Mouse (Mus musculus): Measurements from ENCODE around the gene Trmt6. TPM values are rescaled to one million over a fixed set of nuclear protein-coding genes. Genes with fewer than 3 reads are reported as not detected.

Trmt6 gene
- total and polyA plus RNA-seq, 2 experiments from 2014 or later: 11.5 to 30.8 TPM

- Histone ChIP-seq H3K4me1 (ENCODE audit: insufficient read depth, low read length) (peaks cover 10% of the 10 kb centered on the region; the same call in 1 of the 2 replicates), H3K9ac (replicated peaks; ENCODE audit: low read length, poor library complexity, severe bottlenecking) (no peak overlapping the region), H3K27me3 (ENCODE audit: insufficient read depth, low read length) (no peaks in the 10 kb centered on the region), H3K36me3 (ENCODE audit: insufficient read depth, low read length) (no peaks in the 10 kb centered on the region), H3K4me3 (ENCODE audit: low read depth, low read length) (no peak overlapping the region), H3K4me2 (ENCODE audit: low read depth, low read length, poor library complexity, severe bottlenecking) (no peak overlapping the region), H3K9me3 (ENCODE audit: low read length) (no peaks in the 10 kb centered on the region), H3K27ac (ENCODE audit: low read depth, low read length) (no peak overlapping the region)
- ATAC-seq (ENCODE audit: low FRiP score): no peak
- DNase-seq (ENCODE audit: low spot score): peak; percentile 31
- no peak for TF ChIP-seq CTCF (IDR thresholded peaks at IDR 0.05)
- WGBS: 75% methylated on average over 6 of the region's 6 CpGs
These were observed 33.3 kb upstream of the Trmt6 start for GRCm38 (mm10) chr2:132849141-132849540.

DNA sequence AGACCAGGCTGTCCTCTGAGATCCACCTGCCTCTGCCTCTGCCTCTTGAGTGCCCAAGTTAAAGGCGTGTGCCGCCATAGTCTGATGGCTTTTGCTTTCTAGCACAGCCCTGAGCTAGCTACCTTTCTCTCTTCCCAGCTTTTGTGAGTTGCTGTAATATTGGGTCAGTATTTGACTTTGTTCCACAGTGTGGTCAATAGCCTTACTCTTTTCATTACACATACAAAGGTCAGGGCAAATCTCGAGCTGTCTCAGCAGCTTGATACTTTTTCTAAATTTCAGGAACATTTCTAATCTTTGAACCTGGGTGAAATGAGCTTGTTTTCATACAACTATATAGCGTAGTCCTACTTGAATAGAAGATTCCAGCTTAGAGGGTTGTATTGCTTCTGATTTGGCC, 32.5 kb upstream of the Trmt6 start:
- H3K9me3 ChIP-seq (ENCODE audit: low read length): no peaks in the 10 kb centered on the region

GRCm38 (mm10) chr2:132847581-132847980, 31.7 kb upstream of the Trmt6 start:
- peak overlapping the region; percentile 78 for H3K4me2 ChIP-seq (ENCODE audit: low read depth, low read length, poor library complexity, severe bottlenecking)
- no peak overlapping the region for H3K27ac ChIP-seq (ENCODE audit: low read depth, low read length)
- TF ChIP-seq CTCF (IDR thresholded peaks at IDR 0.05): no peak
- H3K4me3 ChIP-seq (ENCODE audit: low read depth, low read length): peak overlapping the region; percentile 95
- ATAC-seq (ENCODE audit: low FRiP score): no peak
- peak overlapping the region; percentile 86 for H3K9ac ChIP-seq (replicated peaks; ENCODE audit: low read length, poor library complexity, severe bottlenecking)
- H3K9me3 ChIP-seq (ENCODE audit: low read length): no peaks in the 10 kb centered on the region
- H3K36me3 ChIP-seq (ENCODE audit: insufficient read depth, low read length): no peaks in the 10 kb centered on the region
- WGBS: 39% methylated on average over 7 of the region's 7 CpGs
- DNase-seq (ENCODE audit: low spot score): peak; percentile 9
- peaks cover 10% of the 10 kb centered on the region; the same call in 1 of the 2 replicates for H3K4me1 ChIP-seq (ENCODE audit: insufficient read depth, low read length)
- H3K27me3 ChIP-seq (ENCODE audit: insufficient read depth, low read length): no peaks in the 10 kb centered on the region

More for the DNA sequence above, 32.5 kb upstream of the Trmt6 start:
- no peak overlapping the region for H3K9ac ChIP-seq (replicated peaks; ENCODE audit: low read length, poor library complexity, severe bottlenecking)
- WGBS: 95% methylated on average over 4 of the region's 4 CpGs
- no peak overlapping the region for H3K4me3 ChIP-seq (ENCODE audit: low read depth, low read length)
- no peak overlapping the region for H3K27ac ChIP-seq (ENCODE audit: low read depth, low read length)
- H3K27me3 ChIP-seq (ENCODE audit: insufficient read depth, low read length): no peaks in the 10 kb centered on the region
- peaks cover 10% of the 10 kb centered on the region; the same call in 1 of the 2 replicates for H3K4me1 ChIP-seq (ENCODE audit: insufficient read depth, low read length)
- H3K36me3 ChIP-seq (ENCODE audit: insufficient read depth, low read length): no peaks in the 10 kb centered on the region
- no peak for ATAC-seq (ENCODE audit: low FRiP score)
- TF ChIP-seq CTCF (IDR thresholded peaks at IDR 0.05): no peak
- no peak for DNase-seq (ENCODE audit: low spot score)
- 0 out of 2 replicates have a peak overlapping the region, but pooled peaks have one; percentile 78 for H3K4me2 ChIP-seq (ENCODE audit: low read depth, low read length, poor library complexity, severe bottlenecking)

DNA sequence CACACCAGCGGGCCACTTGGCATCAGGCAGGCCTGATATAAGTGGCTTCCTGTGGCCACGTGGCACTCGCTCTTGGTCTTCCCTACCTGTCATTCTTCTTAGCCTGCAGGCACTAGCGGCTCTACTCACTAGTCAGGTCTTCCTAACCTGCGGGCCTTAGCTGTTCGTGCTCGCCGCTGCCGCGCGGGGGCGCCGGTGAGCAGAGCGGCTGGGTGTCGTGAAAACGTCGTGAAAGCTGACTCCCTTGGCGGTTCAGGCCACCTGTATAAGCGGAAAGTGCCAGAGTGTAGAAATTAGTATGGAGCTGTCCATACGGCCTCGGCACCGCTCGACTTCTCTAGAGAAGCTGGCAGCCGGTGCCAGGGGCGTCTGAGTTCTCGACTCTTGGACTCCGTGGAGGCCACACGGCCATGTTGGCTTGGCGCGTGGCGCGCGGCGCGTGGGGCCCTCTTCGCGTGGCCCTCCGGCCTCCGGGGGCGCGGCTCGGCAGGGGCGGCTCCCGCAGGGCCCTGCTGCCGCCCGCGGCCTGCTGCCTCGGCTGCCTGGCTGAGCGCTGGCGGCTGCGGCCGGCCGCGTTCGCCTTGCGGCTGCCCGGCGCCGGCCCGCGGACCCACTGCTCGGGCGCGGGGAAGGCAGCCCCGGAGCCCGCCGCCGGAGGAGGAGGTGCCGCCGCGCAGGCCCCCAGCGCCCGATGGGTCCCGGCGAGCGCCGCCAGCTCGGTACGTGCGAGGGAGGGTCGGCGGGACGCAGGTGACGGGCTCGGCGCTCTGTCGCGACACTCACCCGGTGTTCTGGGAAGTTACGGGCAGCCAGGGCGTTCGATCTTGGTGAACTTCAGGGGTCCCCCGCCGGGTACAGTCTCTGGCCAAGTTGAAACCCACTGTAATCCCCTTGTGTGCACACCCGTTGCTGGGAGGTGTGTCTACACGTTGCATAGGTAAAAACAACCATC, 30.8 kb upstream of the Trmt6 start, which contains the start of gene Crls1:
Gene Crls1, plus strand, starts transcription at position 260 of the 952 bp plus-strand sequence.
- Histone ChIP-seq H3K9ac (replicated peaks; ENCODE audit: low read length, poor library complexity, severe bottlenecking) (peak within 1 kb of the TSS; percentile 86), H3K9me3 (ENCODE audit: low read length) (no peaks in the 10 kb centered on the region), H3K4me2 (ENCODE audit: low read depth, low read length, poor library complexity, severe bottlenecking) (peak within 1 kb of the TSS; percentile 78), H3K4me1 (ENCODE audit: insufficient read depth, low read length) (peaks cover 10% of the 10 kb centered on the region; the same call in 1 of the 2 replicates), H3K27ac (ENCODE audit: low read depth, low read length) (peak within 1 kb of the TSS; percentile 82), H3K36me3 (ENCODE audit: insufficient read depth, low read length) (no peaks in the 10 kb centered on the region), H3K27me3 (ENCODE audit: insufficient read depth, low read length) (no peaks in the 10 kb centered on the region), H3K4me3 (ENCODE audit: low read depth, low read length) (peak within 1 kb of the TSS; percentile 95)
- ATAC-seq (ENCODE audit: low FRiP score) (peak; percentile 92), DNase-seq (ENCODE audit: low spot score) (peak; percentile 95)
- WGBS: under 1% methylated on average over 93 of the region's 96 CpGs
- peak; percentile 99 for TF ChIP-seq CTCF (IDR thresholded peaks at IDR 0.05)

- Histone ChIP-seq H3K4me3 (ENCODE audit: low read depth, low read length) (no peak overlapping the region), H3K27me3 (ENCODE audit: insufficient read depth, low read length) (no peaks in the 10 kb centered on the region), H3K9me3 (ENCODE audit: low read length) (no peaks in the 10 kb centered on the region), H3K4me2 (ENCODE audit: low read depth, low read length, poor library complexity, severe bottlenecking) (no peak overlapping the region), H3K4me1 (ENCODE audit: insufficient read depth, low read length) (no peaks in the 10 kb centered on the region), H3K9ac (replicated peaks; ENCODE audit: low read length, poor library complexity, severe bottlenecking) (no peak overlapping the region), H3K36me3 (ENCODE audit: insufficient read depth, low read length) (no peaks in the 10 kb centered on the region), H3K27ac (ENCODE audit: low read depth, low read length) (no peak overlapping the region)
- no peak for DNase-seq (ENCODE audit: low spot score)
- WGBS: 92% methylated on average over 4 of the region's 4 CpGs
- no peak for TF ChIP-seq CTCF (IDR thresholded peaks at IDR 0.05)
- ATAC-seq (ENCODE audit: low FRiP score): no peak
These were observed 25.2 kb upstream of the Trmt6 start for GRCm38 (mm10) chr2:132841071-132841470.

DNA sequence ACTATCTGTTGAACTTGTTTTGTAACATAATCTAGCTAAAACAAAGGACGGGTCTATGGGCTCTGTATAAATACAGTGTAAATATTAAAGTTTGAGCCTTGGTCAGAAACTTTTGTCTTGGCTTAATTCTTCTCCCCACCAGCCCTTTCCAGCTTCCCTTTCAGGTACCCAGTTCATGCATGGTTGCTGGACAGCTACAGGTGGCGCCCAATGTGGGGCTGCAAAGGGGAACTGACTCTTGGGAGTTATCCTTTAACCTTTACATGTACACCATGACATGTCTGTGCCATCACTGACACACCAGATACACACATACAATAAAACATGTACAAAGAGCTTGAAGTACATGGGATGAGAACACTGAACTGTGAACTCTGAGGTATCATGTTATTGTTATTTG, 12.9 kb downstream of the Trmt6 start:
- Histone ChIP-seq H3K9ac (replicated peaks; ENCODE audit: low read length, poor library complexity, severe bottlenecking) (no peak overlapping the region), H3K4me1 (ENCODE audit: insufficient read depth, low read length) (no peaks in the 10 kb centered on the region), H3K4me2 (ENCODE audit: low read depth, low read length, poor library complexity, severe bottlenecking) (no peak overlapping the region), H3K27ac (ENCODE audit: low read depth, low read length) (no peak overlapping the region), H3K9me3 (ENCODE audit: low read length) (no peaks in the 10 kb centered on the region), H3K27me3 (ENCODE audit: insufficient read depth, low read length) (no peaks in the 10 kb centered on the region), H3K4me3 (ENCODE audit: low read depth, low read length) (no peak overlapping the region), H3K36me3 (ENCODE audit: insufficient read depth, low read length) (peaks cover 36% of the 10 kb centered on the region)
- WGBS: 87% methylated on average over 2 of the region's 2 CpGs
- no peak for TF ChIP-seq CTCF (IDR thresholded peaks at IDR 0.05)
- ATAC-seq (ENCODE audit: low FRiP score): no peak
- no peak for DNase-seq (ENCODE audit: low spot score)

Measured in midbrain, postnatal 0 days (tissue).